Mouse (Mus musculus): ENCODE results near the gene Rtp4.
A peak's percentile ranks its signal among the peaks of the same experiment; 100 is the strongest.

Gene Rtp4

GRCm38 (mm10) chr16:23591119-23592105 lies 71.3 kb downstream of the Rtp4 start:
- DNase-seq (ENCODE audit: low spot score), result no peak

GRCm38 (mm10) chr16:23592501-23592900 lies 72.4 kb downstream of the Rtp4 start:
- DNase-seq (ENCODE audit: low spot score), result no peak

GRCm38 (mm10) chr16:23596696-23597095 lies 76.6 kb downstream of the Rtp4 start:
- no peak for DNase-seq (ENCODE audit: low spot score)

DNA sequence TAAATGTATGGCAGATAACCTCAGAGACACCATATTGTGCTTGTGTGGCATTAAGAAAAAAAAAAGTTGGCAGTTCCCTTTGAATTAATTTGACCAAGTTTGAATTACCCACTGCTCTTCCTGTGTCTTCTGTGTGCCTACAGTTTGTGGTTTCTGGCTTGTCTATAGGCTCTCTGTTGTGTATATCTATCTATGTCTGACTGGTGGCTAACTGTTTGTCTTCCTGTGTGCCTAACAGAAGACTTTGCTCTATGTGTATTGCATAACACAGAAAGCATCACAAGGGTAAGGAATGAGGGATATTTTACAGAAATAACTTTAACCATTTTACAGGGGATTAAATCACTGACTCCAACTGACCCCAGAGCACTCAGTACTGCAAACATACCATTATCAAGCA lies 77.9 kb downstream of the Rtp4 start:
- no peak for DNase-seq (ENCODE audit: low spot score)

DNA sequence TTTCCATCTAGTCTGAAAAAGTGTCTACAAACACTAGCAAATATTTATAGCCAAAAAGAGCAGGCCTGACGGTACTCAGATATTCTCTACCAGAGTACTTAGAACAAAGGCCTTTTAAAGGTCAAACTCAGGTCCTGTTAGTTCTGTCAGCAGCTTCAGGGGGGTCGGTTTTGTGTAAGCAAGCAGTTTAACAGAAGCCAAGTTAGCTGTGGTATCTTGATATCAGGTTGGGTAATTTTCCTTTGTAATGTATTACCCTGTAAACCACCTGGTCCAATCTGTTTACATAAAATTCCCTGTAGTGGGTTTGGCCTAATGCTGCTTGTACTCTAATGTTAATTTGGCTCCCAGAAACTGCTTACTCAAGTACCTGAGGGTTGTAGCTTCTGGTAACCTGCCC lies 86.1 kb downstream of the Rtp4 start:
- DNase-seq (ENCODE audit: low spot score), result no peak

- no peak for DNase-seq (ENCODE audit: low spot score)
Measured at GRCm38 (mm10) chr16:23606651-23607050, 86.6 kb downstream of the Rtp4 start.

GRCm38 (mm10) chr16:23607911-23608410 lies 87.9 kb downstream of the Rtp4 start:
- no peak for DNase-seq (ENCODE audit: low spot score)

- peak; percentile 12 for DNase-seq (ENCODE audit: low spot score)
Measured at GRCm38 (mm10) chr16:23609748-23610185, 89.7 kb downstream of the Rtp4 start.

DNA sequence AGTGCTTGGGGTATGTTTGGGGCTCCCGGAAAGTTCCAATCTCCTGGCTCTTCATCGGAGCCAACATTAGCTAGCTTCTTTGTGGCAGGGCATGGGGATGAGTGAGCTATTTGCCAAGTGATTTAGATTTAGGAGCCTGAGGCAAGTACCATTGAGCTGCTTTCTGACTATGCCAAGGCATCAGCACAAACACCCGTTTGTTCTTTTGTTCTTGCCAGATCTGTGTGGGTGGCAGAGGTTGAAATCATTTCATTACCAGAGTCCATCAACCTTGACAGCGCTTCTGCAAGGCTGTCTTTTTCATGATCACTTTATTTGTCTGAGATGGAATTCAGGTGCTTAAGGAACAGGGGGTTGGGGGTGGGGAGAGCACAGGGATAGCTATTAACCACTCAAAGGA lies 104.1 kb downstream of the Rtp4 start:
- DNase-seq (ENCODE audit: low spot score), result no peak

GRCm38 (mm10) chr16:23631531-23631930 lies 111.4 kb downstream of the Rtp4 start:
- no peak for DNase-seq (ENCODE audit: low spot score)

GRCm38 (mm10) chr16:23632681-23633080 lies 112.6 kb downstream of the Rtp4 start:
- no peak for DNase-seq (ENCODE audit: low spot score)

DNA sequence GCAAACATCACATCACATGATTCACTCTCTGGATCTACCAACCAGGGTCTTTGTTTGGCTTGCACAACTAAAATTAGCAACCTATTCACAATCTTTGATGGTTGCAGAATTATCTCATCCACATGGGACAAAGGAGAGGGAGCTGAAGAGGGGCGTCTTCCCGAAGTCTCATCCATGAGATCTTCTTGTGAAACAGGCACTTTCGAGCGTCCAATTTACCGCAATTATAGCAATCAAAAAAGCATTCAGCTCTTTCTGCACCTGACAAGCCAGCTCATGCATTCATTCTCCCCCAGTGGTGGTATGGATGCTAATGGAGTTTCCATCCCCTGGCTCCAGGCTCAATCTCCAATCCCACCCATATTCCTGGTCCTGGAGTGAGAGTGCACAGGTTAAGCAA lies 132.9 kb downstream of the Rtp4 start:
- no peak for DNase-seq (ENCODE audit: low spot score)

- no peak for DNase-seq (ENCODE audit: low spot score)
Measured at GRCm38 (mm10) chr16:23653479-23653878, 133.4 kb downstream of the Rtp4 start.

- no peak for DNase-seq (ENCODE audit: low spot score)
Measured at GRCm38 (mm10) chr16:23659597-23660531, 139.8 kb downstream of the Rtp4 start.

All from embryo, embryonic 10.5 days (tissue).